In the genomic region with DNA sequence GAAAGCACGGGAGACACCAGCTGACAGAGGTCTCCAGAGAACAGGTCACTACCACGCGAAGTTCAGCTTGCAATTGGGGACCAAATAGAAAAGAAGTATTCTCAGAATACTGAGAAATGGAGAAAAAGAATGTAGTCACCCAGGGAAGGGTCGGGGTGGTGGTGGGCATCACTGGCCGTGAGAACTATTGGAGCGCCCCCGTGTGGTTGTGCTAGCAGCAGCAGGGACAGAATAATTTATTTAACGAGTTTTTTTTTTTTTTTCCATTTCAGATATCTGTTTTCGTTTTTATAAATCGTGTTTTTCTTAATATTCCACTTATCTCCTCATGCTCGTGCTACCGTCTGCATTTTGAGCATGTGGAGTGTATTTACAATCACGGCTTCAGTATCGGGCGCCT, we compare ENCODE assay signal across 10 mouse cellular contexts.
DNase-seq lines count a peak whose midpoint lies in the region; ATAC-seq and TF ChIP-seq lines count a peak whose summit lies in the region.
"Had no signal": no experiment of that assay in that cellular context is flagged by ENCODE, and none has a peak within 500 bp of the region (broad histone marks: within the 10 kb centered on the region; RNA-seq: fewer than 3 reads in every experiment).

No protein-coding gene starts in this region.

- intact Hi-C loops in gastrocnemius, postnatal 14 days (cut with DNase I; ENCODE audit: low total_unique reads) = loop anchor here (5.0 kb wide), 1 partner anchor 48 kb away; no protein-coding TSS in a partner anchor

- H3K4me3 ChIP-seq in kidney, adult 2 months (ENCODE audit: insufficient read depth, low read depth, low read length) = no peak overlapping the region
- no peak overlapping the region for H3K4me3 ChIP-seq in kidney, embryonic 16.5 days (ENCODE audit: low read length)
- no peak overlapping the region for H3K4me3 ChIP-seq in olfactory bulb, adult 2 months (ENCODE audit: insufficient read depth, low read depth, low read length)
- H3K4me3 ChIP-seq: limb, embryonic 15.5 days had no signal

- ATAC-seq in kidney, embryonic 16.5 days (ENCODE audit: low FRiP score, low TSS enrichment) = no peak
- ATAC-seq: intestine, embryonic 16.5 days had no signal

- no peaks in the 10 kb centered on the region for H3K36me3 ChIP-seq in kidney, adult 2 months (ENCODE audit: control insufficient read depth, insufficient read depth, low read length)
- no peaks in the 10 kb centered on the region for H3K36me3 ChIP-seq in kidney, embryonic 16.5 days (ENCODE audit: insufficient read depth, low read length)
- H3K36me3 ChIP-seq: limb, embryonic 15.5 days had no signal

- H3K9ac ChIP-seq in kidney, embryonic 16.5 days (replicated peaks; ENCODE audit: low read length) = no peak overlapping the region
- H3K9ac ChIP-seq: limb, embryonic 15.5 days had no signal

- DNase-seq in adrenal gland, postnatal 25 days = peak; percentile 11
- DNase-seq in adrenal gland, postnatal 4 days (ENCODE audit: low spot score in 2 of 2) = no peak
- no peak for DNase-seq in kidney, adult 2 months
- DNase-seq in right cerebral cortex, postnatal 4 days = peak; percentile 82
- no peak for DNase-seq in right cerebral cortex, postnatal 36 days (ENCODE audit: low spot score in 2 of 2)
- no peak for DNase-seq in gastrocnemius, postnatal 14 days

- 35% methylated on average over 15 of the region's 15 CpGs for WGBS in kidney, adult 2 months
- 37% methylated on average over 15 of the region's 15 CpGs for WGBS in kidney, embryonic 16.5 days
- 28% methylated on average over 15 of the region's 15 CpGs for WGBS in olfactory bulb, adult 2 months

- H3K27me3 ChIP-seq in kidney, adult 2 months (replicated peaks; ENCODE audit: control insufficient read depth, insufficient read depth, low read length) = no peaks in the 10 kb centered on the region
- H3K27me3 ChIP-seq in kidney, embryonic 16.5 days (ENCODE audit: insufficient read depth, low read length) = peaks cover 22% of the 10 kb centered on the region

- no peaks in the 10 kb centered on the region; the same call in 1 of the 2 replicates for H3K9me3 ChIP-seq in kidney, embryonic 16.5 days (ENCODE audit: low read length)
- H3K9me3 ChIP-seq: limb, embryonic 15.5 days had no signal

- TF ChIP-seq POLR2A in kidney, adult 2 months (IDR thresholded peaks at IDR 0.05; ENCODE audit: low read depth, low read length) = no peak
- no peak for TF ChIP-seq POLR2A in olfactory bulb, adult 2 months (IDR thresholded peaks at IDR 0.05; ENCODE audit: insufficient read depth, low read depth, low read length)

- no peak overlapping the region for H3K4me2 ChIP-seq in kidney, embryonic 16.5 days (replicated peaks; ENCODE audit: low read depth, low read length)
- H3K4me2 ChIP-seq: limb, embryonic 15.5 days had no signal

- H3K4me1 ChIP-seq in kidney, adult 2 months (ENCODE audit: control insufficient read depth, insufficient read depth, low read length) = no peaks in the 10 kb centered on the region
- H3K4me1 ChIP-seq in kidney, embryonic 16.5 days (ENCODE audit: insufficient read depth, low read length) = peaks cover 17% of the 10 kb centered on the region
- H3K4me1 ChIP-seq in olfactory bulb, adult 2 months (ENCODE audit: control insufficient read depth, insufficient read depth, low read length) = peaks cover 20% of the 10 kb centered on the region

- H3K27ac ChIP-seq in kidney, adult 2 months (ENCODE audit: insufficient read depth, low read depth, low read length) = no peak overlapping the region
- H3K27ac ChIP-seq in kidney, embryonic 16.5 days (ENCODE audit: low read length) = no peak overlapping the region
- no peak overlapping the region for H3K27ac ChIP-seq in olfactory bulb, adult 2 months (ENCODE audit: insufficient read depth, low read depth, low read length)
- H3K27ac ChIP-seq: limb, embryonic 15.5 days had no signal

- TF ChIP-seq CTCF in kidney, adult 2 months (conservative IDR thresholded peaks at IDR 0.05; ENCODE audit: insufficient read depth, insufficient read length, low read depth, low read length) = peak; percentile 36
- peak; percentile 67 for TF ChIP-seq CTCF in olfactory bulb, adult 2 months (IDR thresholded peaks at IDR 0.05; ENCODE audit: insufficient read depth, low read depth, low read length)

Comparison
In these comparisons a context has a peak if more than half of its experiments do, and no peak if none do; other contexts are left out.
1. DNase-seq: peak in adrenal gland, postnatal 25 days (single experiment) and right cerebral cortex, postnatal 4 days (single experiment); none in adrenal gland, postnatal 4 days (0 of 2), kidney, adult 2 months (single experiment), right cerebral cortex, postnatal 36 days (0 of 2) and gastrocnemius, postnatal 14 days (single experiment).